8 mouse cellular contexts compared by ENCODE assay signal in the genomic region with DNA sequence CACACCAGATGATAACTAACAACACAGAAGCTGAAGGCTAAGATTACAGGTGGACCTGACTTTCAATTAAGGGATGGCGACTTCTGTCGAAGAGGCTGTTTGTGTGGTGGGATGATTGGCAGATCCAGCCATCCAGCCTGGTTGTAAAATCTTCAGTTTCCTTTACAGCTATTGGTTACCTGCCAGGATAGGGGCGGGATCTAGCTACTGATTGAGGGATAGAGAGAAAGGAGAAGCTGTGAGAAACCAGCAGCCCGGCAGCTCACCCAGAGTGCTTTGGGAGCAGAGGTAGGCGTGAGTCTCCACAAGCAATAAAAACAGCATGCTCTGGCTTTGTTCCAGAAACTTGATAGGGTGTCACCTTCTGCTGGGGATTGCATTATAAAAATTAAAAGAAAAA.
DNase-seq lines count a peak whose midpoint lies in the region; ATAC-seq and TF ChIP-seq lines count a peak whose summit lies in the region.

No protein-coding gene starts in this region.

- no peaks in the 10 kb centered on the region for H3K36me3 ChIP-seq in kidney, adult 2 months (ENCODE audit: control insufficient read depth, insufficient read depth, low read length)

- 10% methylated on average over 5 of the region's 5 CpGs for WGBS in kidney, adult 2 months

- peak; percentile 6 to 37 for DNase-seq in adrenal gland, adult (ENCODE audit: inconsistent age in 2 of 2, low spot score in 1 of 2)
- no peak for DNase-seq in adrenal gland, postnatal 4 days (ENCODE audit: low spot score in 2 of 2)
- DNase-seq in brain, embryonic 14.5 days (ENCODE audit: low read depth): peak; percentile 98
- DNase-seq in forelimb bud, embryonic 11.5 days (ENCODE audit: low read depth, low spot score): peak; percentile 81
- DNase-seq in kidney, adult 2 months: peak; percentile 73
- peak; percentile 84 to 91 for DNase-seq in left cerebral cortex, postnatal 10 days (ENCODE audit: extremely low spot score in 1 of 2, low spot score in 2 of 2)
- DNase-seq in ovary, postnatal 10 days (ENCODE audit: low spot score): peak; percentile 4

- H3K4me3 ChIP-seq in kidney, adult 2 months (ENCODE audit: insufficient read depth, low read depth, low read length): no peak overlapping the region

- peaks cover 5% of the 10 kb centered on the region; the same call in 1 of the 2 replicates for H3K4me1 ChIP-seq in kidney, adult 2 months (ENCODE audit: control insufficient read depth, insufficient read depth, low read length)

- no peaks in the 10 kb centered on the region for H3K27me3 ChIP-seq in kidney, adult 2 months (replicated peaks; ENCODE audit: control insufficient read depth, insufficient read depth, low read length)

- ATAC-seq in megakaryocyte, adult 5-6 weeks (ENCODE audit: poor library complexity, severe bottlenecking): no peak

- TF ChIP-seq POLR2A in brain, embryonic 14.5 days (IDR thresholded peaks at IDR 0.05; ENCODE audit: borderline replicate concordance, extremely low read depth, insufficient read depth, insufficient read length, poor library complexity, severe bottlenecking): no peak
- no peak for TF ChIP-seq POLR2A in kidney, adult 2 months (IDR thresholded peaks at IDR 0.05; ENCODE audit: low read depth, low read length)

- TF ChIP-seq CTCF in brain, embryonic 14.5 days (IDR thresholded peaks at IDR 0.05; ENCODE audit: borderline replicate concordance, extremely low read depth, insufficient read depth, insufficient read length): no peak
- no peak for TF ChIP-seq CTCF in kidney, adult 2 months (conservative IDR thresholded peaks at IDR 0.05; ENCODE audit: insufficient read depth, insufficient read length, low read depth, low read length)

- H3K27ac ChIP-seq in kidney, adult 2 months (ENCODE audit: insufficient read depth, low read depth, low read length): no peak overlapping the region

- intact Hi-C loops in left cerebral cortex, postnatal 10 days (cut with DNase I): no loop called here

Comparison
In these comparisons a context has a peak if more than half of its experiments do, and no peak if none do; other contexts are left out.
1. DNase-seq: peak in adrenal gland, adult (2 of 2), brain, embryonic 14.5 days (single experiment), forelimb bud, embryonic 11.5 days (single experiment), kidney, adult 2 months (single experiment), left cerebral cortex, postnatal 10 days (2 of 2) and ovary, postnatal 10 days (single experiment); none in adrenal gland, postnatal 4 days (0 of 2).